Mouse (Mus musculus) ES-E14 (cell line): ENCODE data around the gene Crlf1.

Experiments used
- CHD2 ChIP-seq: IDR thresholded peaks from 2 replicates; pipeline ENCODE4 v1.6.1; 2014; ENCODE audit warnings: mild to moderate bottlenecking, low read depth, low read length, inconsistent platforms
- HCFC1 ChIP-seq: IDR thresholded peaks from 2 replicates; pipeline ENCODE4 v1.6.1; 2012; ENCODE audit warnings: low read length, inconsistent platforms, borderline replicate concordance; ENCODE audit not compliant: insufficient read depth
- MAFK ChIP-seq: IDR thresholded peaks from 2 replicates; pipeline ENCODE4 v1.6.1; 2014; ENCODE audit warnings: mild to moderate bottlenecking, low read depth, low read length, inconsistent platforms; ENCODE audit not compliant: insufficient read depth
- ZC3H11A ChIP-seq: IDR thresholded peaks from 2 replicates; pipeline ENCODE4 v1.6.1; 2012; ENCODE audit warnings: low read depth, mild to moderate bottlenecking, inconsistent platforms, low read length, borderline replicate concordance
- ZNF384 ChIP-seq: IDR thresholded peaks from 2 replicates; pipeline ENCODE4 v1.6.1; 2012; ENCODE audit warnings: low read depth, low read length, inconsistent platforms

DNA sequence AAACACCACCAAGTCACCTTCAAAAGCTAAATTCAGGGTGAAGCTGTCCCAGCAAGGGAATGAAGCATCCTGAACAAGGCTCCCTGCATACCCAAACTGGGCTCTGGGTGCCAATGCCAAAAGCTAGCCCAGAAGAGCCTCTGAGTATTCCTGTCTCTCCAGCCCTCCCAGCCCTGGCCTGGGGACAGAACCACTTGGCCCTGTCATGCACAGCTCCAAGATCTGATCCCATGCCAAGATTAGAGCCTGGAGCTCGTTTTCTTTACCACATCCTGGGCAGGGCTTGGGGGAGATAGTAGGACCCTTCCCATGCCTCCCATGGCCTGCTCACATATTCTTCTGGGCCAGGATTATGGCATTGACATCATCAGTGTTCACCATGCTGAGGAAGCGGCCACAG lies 26.6 kb downstream of the Crlf1 start:
- TF ChIP-seq ZC3H11A (no peak), ZNF384 (no peak), MAFK (no peak), HCFC1 (no peak), CHD2 (no peak)
